Mouse (Mus musculus): ENCODE data around the gene Hddc2. TPM values are rescaled to one million over a fixed set of nuclear protein-coding genes. Genes with fewer than 3 reads are reported as not detected.
"Not testable (repeated sequence)": the region's sequence is repeated elsewhere in the genome, so short reads cannot be mapped to it uniquely, and the experiment has no call there.

The Hddc2 gene
- polyA plus RNA-seq, 1 experiment from 2014 or later, result 66.5 TPM

GRCm38 (mm10) chr10:31346401-31346800 lies 33.2 kb downstream of the Hddc2 start:
- no peaks in the 10 kb centered on the region for H3K27me3 ChIP-seq (replicated peaks; ENCODE audit: control insufficient read depth, insufficient read depth, low read length)
- H3K27ac ChIP-seq (ENCODE audit: low read length), result no peak overlapping the region
- H3K4me3 ChIP-seq (ENCODE audit: low read length), result no peak overlapping the region
- no peak for ATAC-seq
- no peaks in the 10 kb centered on the region for H3K9me3 ChIP-seq (ENCODE audit: control insufficient read depth, low read length)
- no peak overlapping the region for H3K4me2 ChIP-seq (ENCODE audit: low read depth, low read length)
- H3K4me1 ChIP-seq (ENCODE audit: control insufficient read depth, insufficient read depth, low read length), result no peaks in the 10 kb centered on the region
- H3K9ac ChIP-seq (ENCODE audit: low read depth, low read length), result no peak overlapping the region
- H3K36me3 ChIP-seq (ENCODE audit: control insufficient read depth, insufficient read depth, low read length), result no peaks in the 10 kb centered on the region
- WGBS, result 75% methylated on average over 8 of the region's 8 CpGs

- Histone ChIP-seq H3K27me3 (replicated peaks; ENCODE audit: control insufficient read depth, insufficient read depth, low read length) (no peaks in the 10 kb centered on the region), H3K9ac (ENCODE audit: low read depth, low read length) (no peak overlapping the region), H3K4me3 (ENCODE audit: low read length) (no peak overlapping the region), H3K9me3 (ENCODE audit: control insufficient read depth, low read length) (no peaks in the 10 kb centered on the region), H3K4me1 (ENCODE audit: control insufficient read depth, insufficient read depth, low read length) (no peaks in the 10 kb centered on the region), H3K27ac (ENCODE audit: low read length) (no peak overlapping the region), H3K36me3 (ENCODE audit: control insufficient read depth, insufficient read depth, low read length) (no peaks in the 10 kb centered on the region), H3K4me2 (ENCODE audit: low read depth, low read length) (no peak overlapping the region)
- 82% methylated on average over 2 of the region's 2 CpGs for WGBS
- no peak for ATAC-seq
Measured at GRCm38 (mm10) chr10:31351056-31351455, 37.9 kb downstream of the Hddc2 start.

DNA sequence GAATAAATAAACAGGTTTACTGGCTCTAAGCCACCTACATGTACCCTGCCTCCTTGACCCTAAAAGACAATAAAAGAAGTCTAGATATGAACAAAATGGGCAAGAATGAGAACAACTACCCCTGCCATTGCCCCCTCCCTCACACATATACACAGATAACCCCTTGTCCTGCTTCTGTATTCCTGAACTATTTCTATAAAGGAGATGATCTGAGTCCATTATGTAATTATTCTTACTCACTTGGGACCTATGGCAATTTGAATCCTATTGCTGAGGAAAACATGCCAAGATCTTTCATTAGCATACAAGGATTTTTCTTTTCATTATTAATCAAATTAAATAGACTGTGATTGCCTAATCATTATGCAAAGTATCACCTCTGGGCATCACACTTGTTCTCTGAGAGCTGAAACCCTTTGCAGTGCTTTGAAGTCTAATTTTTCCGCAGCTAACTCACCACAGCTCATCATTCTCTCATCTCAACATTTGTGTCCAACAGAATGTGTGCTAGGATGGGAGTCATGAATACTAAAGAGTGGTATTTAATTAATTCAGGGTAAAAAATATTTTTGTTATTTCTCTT lies 39.8 kb downstream of the Hddc2 start:
- 86% methylated on average over 1 of the region's 1 CpGs for WGBS
- Histone ChIP-seq H3K9me3 (ENCODE audit: control insufficient read depth, low read length) (no peaks in the 10 kb centered on the region), H3K27ac (ENCODE audit: low read length) (no peak overlapping the region), H3K4me2 (ENCODE audit: low read depth, low read length) (no peak overlapping the region), H3K4me3 (ENCODE audit: low read length) (no peak overlapping the region), H3K36me3 (ENCODE audit: control insufficient read depth, insufficient read depth, low read length) (no peaks in the 10 kb centered on the region), H3K4me1 (ENCODE audit: control insufficient read depth, insufficient read depth, low read length) (no peaks in the 10 kb centered on the region), H3K27me3 (replicated peaks; ENCODE audit: control insufficient read depth, insufficient read depth, low read length) (no peaks in the 10 kb centered on the region), H3K9ac (ENCODE audit: low read depth, low read length) (no peak overlapping the region)
- no peak for ATAC-seq

GRCm38 (mm10) chr10:31354141-31354540 lies 41.0 kb downstream of the Hddc2 start:
- Histone ChIP-seq H3K27me3 (replicated peaks; ENCODE audit: control insufficient read depth, insufficient read depth, low read length) (no peaks in the 10 kb centered on the region), H3K4me1 (ENCODE audit: control insufficient read depth, insufficient read depth, low read length) (no peaks in the 10 kb centered on the region), H3K36me3 (ENCODE audit: control insufficient read depth, insufficient read depth, low read length) (no peaks in the 10 kb centered on the region), H3K27ac (ENCODE audit: low read length) (no peak overlapping the region), H3K9ac (ENCODE audit: low read depth, low read length) (no peak overlapping the region), H3K4me3 (ENCODE audit: low read length) (no peak overlapping the region), H3K9me3 (ENCODE audit: control insufficient read depth, low read length) (no peaks in the 10 kb centered on the region), H3K4me2 (ENCODE audit: low read depth, low read length) (no peak overlapping the region)
- ATAC-seq, result no peak
- 76% methylated on average over 2 of the region's 2 CpGs for WGBS

- WGBS, result 79% methylated on average over 7 of the region's 7 CpGs
- Histone ChIP-seq H3K4me3 (ENCODE audit: low read length) (no peak overlapping the region), H3K36me3 (ENCODE audit: control insufficient read depth, insufficient read depth, low read length) (no peaks in the 10 kb centered on the region), H3K9me3 (ENCODE audit: control insufficient read depth, low read length) (no peaks in the 10 kb centered on the region), H3K27me3 (replicated peaks; ENCODE audit: control insufficient read depth, insufficient read depth, low read length) (no peaks in the 10 kb centered on the region), H3K9ac (ENCODE audit: low read depth, low read length) (no peak overlapping the region), H3K4me1 (ENCODE audit: control insufficient read depth, insufficient read depth, low read length) (no peaks in the 10 kb centered on the region), H3K27ac (ENCODE audit: low read length) (no peak overlapping the region), H3K4me2 (ENCODE audit: low read depth, low read length) (no peak overlapping the region)
- no peak for ATAC-seq
Measured at GRCm38 (mm10) chr10:31354886-31355461, 41.8 kb downstream of the Hddc2 start.

DNA sequence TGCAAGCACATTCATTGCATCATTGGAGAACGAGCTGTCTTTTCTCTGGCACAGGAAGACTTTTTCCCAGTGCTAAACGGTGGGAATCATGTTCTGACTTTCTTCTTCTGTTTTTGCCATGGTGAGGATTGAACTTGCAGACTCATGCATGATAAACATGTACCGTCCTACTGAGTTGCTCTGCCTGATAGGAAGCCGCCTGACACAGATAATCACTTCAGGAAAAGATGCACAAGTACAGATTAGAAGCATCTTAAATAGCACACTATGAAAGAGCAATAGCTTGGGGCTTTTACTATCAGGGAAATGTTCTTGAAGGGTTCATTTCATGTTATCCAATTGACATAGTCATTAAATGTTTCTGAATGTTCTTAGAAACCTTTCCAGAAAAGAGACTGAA lies 46.6 kb downstream of the Hddc2 start:
- Histone ChIP-seq H3K27me3 (replicated peaks; ENCODE audit: control insufficient read depth, insufficient read depth, low read length) (no peaks in the 10 kb centered on the region), H3K4me2 (ENCODE audit: low read depth, low read length) (no peak overlapping the region), H3K27ac (ENCODE audit: low read length) (no peak overlapping the region), H3K9ac (ENCODE audit: low read depth, low read length) (no peak overlapping the region), H3K36me3 (ENCODE audit: control insufficient read depth, insufficient read depth, low read length) (no peaks in the 10 kb centered on the region), H3K4me1 (ENCODE audit: control insufficient read depth, insufficient read depth, low read length) (no peaks in the 10 kb centered on the region), H3K4me3 (ENCODE audit: low read length) (no peak overlapping the region), H3K9me3 (ENCODE audit: control insufficient read depth, low read length) (no peaks in the 10 kb centered on the region)
- 84% methylated on average over 4 of the region's 4 CpGs for WGBS
- ATAC-seq, result no peak

DNA sequence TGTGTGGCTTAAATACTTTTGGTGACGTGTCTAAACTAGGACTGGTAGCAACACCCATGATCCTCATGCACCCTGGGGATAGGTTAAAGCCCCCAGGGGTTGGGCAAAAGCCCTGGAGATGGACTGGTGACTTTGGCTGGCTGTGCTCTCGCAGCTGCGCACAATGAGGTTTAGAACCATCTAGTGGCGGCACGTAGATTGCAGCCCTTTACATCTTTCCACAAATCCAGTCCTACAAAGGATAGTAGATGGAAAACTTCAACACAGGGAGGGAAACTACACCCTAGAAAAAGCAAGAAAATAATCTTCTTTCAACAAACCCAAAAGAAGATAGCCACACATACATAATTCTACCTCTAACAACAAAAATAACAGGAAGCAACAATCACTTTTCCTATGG lies 57.0 kb downstream of the Hddc2 start:
- WGBS, result 16% methylated on average over 4 of the region's 5 CpGs
- H3K9me3 ChIP-seq (ENCODE audit: control insufficient read depth, low read length); H3K36me3 ChIP-seq (ENCODE audit: control insufficient read depth, insufficient read depth, low read length); H3K27me3 ChIP-seq (replicated peaks; ENCODE audit: control insufficient read depth, insufficient read depth, low read length); H3K4me1 ChIP-seq (ENCODE audit: control insufficient read depth, insufficient read depth, low read length); H3K9ac ChIP-seq (ENCODE audit: low read depth, low read length); H3K4me2 ChIP-seq (ENCODE audit: low read depth, low read length); H3K27ac ChIP-seq (ENCODE audit: low read length); ATAC-seq; H3K4me3 ChIP-seq (ENCODE audit: low read length): not testable (repeated sequence)

Other genes with a start within 250 kb of the Hddc2 start
- 13.7 and 15.2 TPM in 2 replicates for gene Tpd52l1, start 132.6 kb downstream of the Hddc2 start, polyA plus RNA-seq (2015; fragmentation: Nextera tagmentation; extraction: Ambion mirVana)

Data from intestine, embryonic 16.5 days (tissue).